Comparison of ENCODE assay signal across 17 mouse cellular contexts in the genomic region with DNA sequence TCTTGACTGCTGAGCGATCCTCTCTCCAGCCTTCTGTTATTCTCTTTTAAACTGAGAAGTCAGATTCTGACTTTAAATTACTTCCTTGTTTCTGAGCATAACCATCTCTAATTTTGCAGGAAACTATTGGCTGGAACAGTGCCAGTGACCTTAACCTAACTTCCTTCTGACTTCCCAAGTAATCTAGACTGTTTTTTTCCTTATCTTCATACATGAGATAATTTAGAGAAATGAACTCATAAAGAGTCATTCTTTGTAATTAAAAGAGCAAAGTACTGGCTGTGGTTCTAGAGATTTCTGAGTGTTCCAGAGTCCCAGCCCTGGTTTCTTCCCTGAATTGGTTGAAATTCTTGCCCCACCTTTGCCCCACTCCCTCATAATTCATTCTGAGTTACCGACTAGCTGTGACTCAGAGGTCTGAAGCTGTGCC. TPM values are rescaled to one million over a fixed set of nuclear protein-coding genes. Genes with fewer than 3 reads are reported as not detected.
DNase-seq lines count a peak whose midpoint lies in the region; ATAC-seq and TF ChIP-seq lines count a peak whose summit lies in the region.
"Had no signal": no experiment of that assay in that cellular context is flagged by ENCODE, and none has a peak within 500 bp of the region (broad histone marks: within the 10 kb centered on the region; RNA-seq: fewer than 3 reads in every experiment).

No protein-coding gene starts in this region.

- H3K27me3 ChIP-seq in stomach, postnatal 0 days (ENCODE audit: control insufficient read depth, insufficient read depth, low read length), result no peaks in the 10 kb centered on the region
- H3K27me3 ChIP-seq: heart, embryonic 12.5 days; midbrain, embryonic 15.5 days; neural tube, embryonic 15.5 days had no signal

- no peak overlapping the region for H3K4me2 ChIP-seq in stomach, postnatal 0 days (replicated peaks; ENCODE audit: low read depth)
- H3K4me2 ChIP-seq: heart, embryonic 12.5 days; midbrain, embryonic 15.5 days; neural tube, embryonic 15.5 days had no signal

- TF ChIP-seq CTCF in stomach, postnatal 0 days (IDR thresholded peaks at IDR 0.05; ENCODE audit: low read depth), result no peak

- H3K27ac ChIP-seq in stomach, postnatal 0 days (replicated peaks), result no peak overlapping the region
- H3K27ac ChIP-seq: midbrain, embryonic 15.5 days; neural tube, embryonic 15.5 days had no signal

- no peak overlapping the region for H3K9ac ChIP-seq in stomach, postnatal 0 days (ENCODE audit: low read length)
- H3K9ac ChIP-seq: heart, embryonic 12.5 days; midbrain, embryonic 15.5 days; neural tube, embryonic 15.5 days had no signal

- no peaks in the 10 kb centered on the region for H3K36me3 ChIP-seq in stomach, postnatal 0 days (ENCODE audit: control insufficient read depth, insufficient read depth, low read length)
- H3K36me3 ChIP-seq: midbrain, embryonic 15.5 days; neural tube, embryonic 15.5 days had no signal

- H3K4me3 ChIP-seq in stomach, postnatal 0 days (ENCODE audit: low read depth, low read length), result no peak overlapping the region
- H3K4me3 ChIP-seq: heart, embryonic 12.5 days; midbrain, embryonic 15.5 days; neural tube, embryonic 15.5 days had no signal

- H3K9me3 ChIP-seq in stomach, postnatal 0 days (ENCODE audit: control insufficient read depth, low read length), result no peaks in the 10 kb centered on the region
- H3K9me3 ChIP-seq: heart, embryonic 12.5 days; midbrain, embryonic 15.5 days; neural tube, embryonic 15.5 days had no signal

- WGBS in stomach, postnatal 0 days, result 19% methylated on average over 2 of the region's 2 CpGs

- TF ChIP-seq EP300 in stomach, postnatal 0 days (optimal IDR thresholded peaks at IDR 0.05), result peak; percentile 26

- H3K4me1 ChIP-seq in stomach, postnatal 0 days (replicated peaks; ENCODE audit: control insufficient read depth, insufficient read depth), result no peaks in the 10 kb centered on the region
- H3K4me1 ChIP-seq: midbrain, embryonic 15.5 days; neural tube, embryonic 15.5 days had no signal

- peak; percentile 31 for DNase-seq in adrenal gland, adult 2 months
- DNase-seq in adrenal gland, adult 8-10 months, result no peak
- DNase-seq in urinary bladder, postnatal 14 days (ENCODE audit: low spot score), result peak; percentile 55
- no peak for DNase-seq in urinary bladder, postnatal 4 days (ENCODE audit: low spot score in 2 of 2)
- DNase-seq in kidney, postnatal 10 days, result peak; percentile 47
- peak; percentile 45 for DNase-seq in stomach, postnatal 0 days (ENCODE audit: low spot score)
- DNase-seq in cerebellum, postnatal 25 days, result no peak
- DNase-seq in ovary, postnatal 14 days (ENCODE audit: low spot score), result no peak
- DNase-seq: right cerebral cortex, postnatal 14 days; thymus, adult 18-20 months had no signal

- ATAC-seq in stomach, postnatal 0 days (ENCODE audit: low FRiP score, low TSS enrichment), result peak; percentile 83
- ATAC-seq: inflammation-experienced regulatory T-cells, adult 6 months; midbrain, embryonic 15.5 days had no signal

RNA-seq across cellular contexts. Expression of a gene that starts 6.8 kb away (rescaled TPM):
- total RNA-seq in adrenal gland, adult 2 months (2021), result 1 to 10 TPM in 1 of 2 experiments, under 1 TPM in 1; 0.55 to 1.1 TPM
- 0.24 and 0.60 TPM in 2 replicates for polyA plus RNA-seq in adrenal gland, adult 2 months (2012; rRNA removed)
- total RNA-seq in adrenal gland, adult 8-10 months (2022), result 1 to 10 TPM in 2 of 4 experiments, under 1 TPM in 2; 0.49 to 1.4 (median 1.0) TPM
- polyA plus RNA-seq in stomach, postnatal 0 days (2015; fragmentation: Nextera tagmentation; extraction: Ambion mirVana), result 5.7 and 6.0 TPM in 2 replicates
- total RNA-seq: left cerebral cortex, postnatal 36 days had no signal

RNA-seq across cellular contexts. Expression of a gene that starts 40.6 kb away (rescaled TPM):
- total RNA-seq in adrenal gland, adult 2 months (2021), result not detected
- not detected in 2 replicates for polyA plus RNA-seq in adrenal gland, adult 2 months (2012; rRNA removed)
- total RNA-seq in adrenal gland, adult 8-10 months (2022), result not detected
- polyA plus RNA-seq in stomach, postnatal 0 days (2015; fragmentation: Nextera tagmentation; extraction: Ambion mirVana), result not detected in 2 replicates
- total RNA-seq: common myeloid progenitor, adult 5-6 weeks; left cerebral cortex, postnatal 36 days had no signal
- polyA plus RNA-seq: heart, embryonic 12.5 days; inflammation-experienced regulatory T-cells, adult 6 months; liver, embryonic 16.5 days; midbrain, embryonic 15.5 days; neural tube, embryonic 15.5 days had no signal

Comparison
In these comparisons a context has a peak if more than half of its experiments do, and no peak if none do; other contexts are left out.
1. DNase-seq: peak in adrenal gland, adult 2 months (single experiment), urinary bladder, postnatal 14 days (single experiment), kidney, postnatal 10 days (single experiment) and stomach, postnatal 0 days (single experiment); none in adrenal gland, adult 8-10 months (single experiment), urinary bladder, postnatal 4 days (0 of 2), cerebellum, postnatal 25 days (0 of 2) and ovary, postnatal 14 days (single experiment).